Mouse (Mus musculus): Measurements from ENCODE around the gene 2310030G06Rik. TPM values are rescaled to one million over a fixed set of nuclear protein-coding genes. Genes with fewer than 3 reads are reported as not detected.

Gene 2310030G06Rik
- polyA plus RNA-seq, 1 experiment = 15.0 TPM

GRCm38 (mm10) chr9:50753947-50754346 lies 7.6 kb upstream of the 2310030G06Rik start:
- H3K27ac ChIP-seq (ENCODE audit: insufficient read depth, low read depth, low read length) = no peak overlapping the region
- peak overlapping the region; percentile 3; the same call in 1 of the 2 replicates for H3K4me3 ChIP-seq (ENCODE audit: low read depth, low read length)
- TF ChIP-seq POLR2A (IDR thresholded peaks at IDR 0.05; ENCODE audit: low read depth, low read length) = no peak
- no peak for TF ChIP-seq CTCF (IDR thresholded peaks at IDR 0.05; ENCODE audit: extremely low read depth, insufficient read length, insufficient replicate concordance, low read depth, low read length)
- WGBS = 37% methylated on average over 7 of the region's 7 CpGs
- no peaks in the 10 kb centered on the region for H3K4me1 ChIP-seq (ENCODE audit: control insufficient read depth, insufficient read depth, insufficient read length, low read length)
- no peaks in the 10 kb centered on the region for H3K36me3 ChIP-seq (ENCODE audit: control insufficient read depth, insufficient read depth, low read length)
- H3K27me3 ChIP-seq (ENCODE audit: control insufficient read depth, insufficient read depth, low read length) = 0 out of 2 replicates have a peak, but pooled peaks cover 3% of the 10 kb centered on the region

GRCm38 (mm10) chr9:50752784-50753615 lies 6.7 kb upstream of the 2310030G06Rik start:
- no peaks in the 10 kb centered on the region for H3K4me1 ChIP-seq (ENCODE audit: control insufficient read depth, insufficient read depth, insufficient read length, low read length)
- H3K36me3 ChIP-seq (ENCODE audit: control insufficient read depth, insufficient read depth, low read length) = no peaks in the 10 kb centered on the region
- peak overlapping the region; percentile 44 for H3K27ac ChIP-seq (ENCODE audit: insufficient read depth, low read depth, low read length)
- H3K27me3 ChIP-seq (ENCODE audit: control insufficient read depth, insufficient read depth, low read length) = 0 out of 2 replicates have a peak, but pooled peaks cover 3% of the 10 kb centered on the region
- TF ChIP-seq POLR2A (IDR thresholded peaks at IDR 0.05; ENCODE audit: low read depth, low read length) (no peak), CTCF (IDR thresholded peaks at IDR 0.05; ENCODE audit: extremely low read depth, insufficient read length, insufficient replicate concordance, low read depth, low read length) (no peak)
- 48% methylated on average over 17 of the region's 17 CpGs for WGBS
- H3K4me3 ChIP-seq (ENCODE audit: low read depth, low read length) = peak overlapping the region; percentile 54

- no peaks in the 10 kb centered on the region for H3K4me1 ChIP-seq (ENCODE audit: control insufficient read depth, insufficient read depth, insufficient read length, low read length)
- peak within 1 kb of the TSS; percentile 54 for H3K4me3 ChIP-seq (ENCODE audit: low read depth, low read length)
- TF ChIP-seq POLR2A (IDR thresholded peaks at IDR 0.05; ENCODE audit: low read depth, low read length) (no peak), CTCF (IDR thresholded peaks at IDR 0.05; ENCODE audit: extremely low read depth, insufficient read length, insufficient replicate concordance, low read depth, low read length) (no peak)
- WGBS = 80% methylated on average over 14 of the region's 14 CpGs
- 0 out of 2 replicates have a peak, but pooled peaks cover 3% of the 10 kb centered on the region for H3K27me3 ChIP-seq (ENCODE audit: control insufficient read depth, insufficient read depth, low read length)
- no peaks in the 10 kb centered on the region for H3K36me3 ChIP-seq (ENCODE audit: control insufficient read depth, insufficient read depth, low read length)
- H3K27ac ChIP-seq (ENCODE audit: insufficient read depth, low read depth, low read length) = peak within 1 kb of the TSS; percentile 55
These were observed 5.8 kb upstream of the 2310030G06Rik start, which contains the start of gene Hspb2 for GRCm38 (mm10) chr9:50752054-50752602. Hspb2 (minus strand) TSS chr9:50752354.

GRCm38 (mm10) chr9:50751323-50751722 lies 5.0 kb upstream of the 2310030G06Rik start, which contains the start of gene Cryab:
Cryab (plus strand) TSS chr9:50751325.
- 0 out of 2 replicates have a peak, but pooled peaks cover 3% of the 10 kb centered on the region for H3K27me3 ChIP-seq (ENCODE audit: control insufficient read depth, insufficient read depth, low read length)
- TF ChIP-seq CTCF (IDR thresholded peaks at IDR 0.05; ENCODE audit: extremely low read depth, insufficient read length, insufficient replicate concordance, low read depth, low read length) = no peak
- no peak for TF ChIP-seq POLR2A (IDR thresholded peaks at IDR 0.05; ENCODE audit: low read depth, low read length)
- peaks cover 2% of the 10 kb centered on the region; the same call in 1 of the 2 replicates for H3K4me1 ChIP-seq (ENCODE audit: control insufficient read depth, insufficient read depth, insufficient read length, low read length)
- H3K36me3 ChIP-seq (ENCODE audit: control insufficient read depth, insufficient read depth, low read length) = no peaks in the 10 kb centered on the region
- H3K27ac ChIP-seq (ENCODE audit: insufficient read depth, low read depth, low read length) = peak within 1 kb of the TSS; percentile 55; the same call in 1 of the 2 replicates
- 80% methylated on average over 22 of the region's 22 CpGs for WGBS
- peak within 1 kb of the TSS; percentile 37 for H3K4me3 ChIP-seq (ENCODE audit: low read depth, low read length)

GRCm38 (mm10) chr9:50750706-50751105 lies 4.4 kb upstream of the 2310030G06Rik start:
- H3K27me3 ChIP-seq (ENCODE audit: control insufficient read depth, insufficient read depth, low read length) = 0 out of 2 replicates have a peak, but pooled peaks cover 3% of the 10 kb centered on the region
- H3K4me1 ChIP-seq (ENCODE audit: control insufficient read depth, insufficient read depth, insufficient read length, low read length) = peaks cover 2% of the 10 kb centered on the region; the same call in 1 of the 2 replicates
- H3K36me3 ChIP-seq (ENCODE audit: control insufficient read depth, insufficient read depth, low read length) = no peaks in the 10 kb centered on the region
- no peak overlapping the region for H3K27ac ChIP-seq (ENCODE audit: insufficient read depth, low read depth, low read length)
- no peak overlapping the region for H3K4me3 ChIP-seq (ENCODE audit: low read depth, low read length)
- TF ChIP-seq CTCF (IDR thresholded peaks at IDR 0.05; ENCODE audit: extremely low read depth, insufficient read length, insufficient replicate concordance, low read depth, low read length) (no peak), POLR2A (IDR thresholded peaks at IDR 0.05; ENCODE audit: low read depth, low read length) (no peak)
- WGBS = 80% methylated on average over 6 of the region's 6 CpGs

DNA sequence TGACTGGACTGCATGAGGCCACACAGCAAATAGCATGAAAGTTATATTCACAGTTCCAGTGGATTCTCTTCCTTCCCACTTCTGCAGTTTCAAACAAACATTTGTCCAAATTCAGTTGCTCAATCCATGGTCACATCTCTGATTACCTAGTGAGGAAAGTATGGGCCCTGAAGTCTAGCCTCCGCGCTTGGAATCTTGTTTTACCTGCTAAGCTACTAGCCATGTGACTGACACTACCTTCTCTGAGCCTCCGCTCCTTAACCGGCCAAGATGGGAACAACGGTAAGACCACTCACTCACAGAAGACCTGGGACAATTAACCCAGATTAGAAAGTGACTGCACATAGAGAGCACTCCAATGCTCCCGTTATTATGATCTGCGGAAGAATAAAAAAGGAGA lies 530 bp downstream of the 2310030G06Rik start:
- Histone ChIP-seq H3K36me3 (ENCODE audit: control insufficient read depth, insufficient read depth, low read length) (peaks cover 4% of the 10 kb centered on the region; the same call in 1 of the 2 replicates), H3K27me3 (ENCODE audit: control insufficient read depth, insufficient read depth, low read length) (no peaks in the 10 kb centered on the region), H3K27ac (ENCODE audit: insufficient read depth, low read depth, low read length) (peak overlapping the region; percentile 98), H3K4me3 (ENCODE audit: low read depth, low read length) (peak overlapping the region; percentile 92), H3K4me1 (ENCODE audit: control insufficient read depth, insufficient read depth, insufficient read length, low read length) (peaks cover 5% of the 10 kb centered on the region; the same call in 1 of the 2 replicates)
- WGBS = 13% methylated on average over 7 of the region's 7 CpGs
- TF ChIP-seq POLR2A (IDR thresholded peaks at IDR 0.05; ENCODE audit: low read depth, low read length) (no peak), CTCF (IDR thresholded peaks at IDR 0.05; ENCODE audit: extremely low read depth, insufficient read length, insufficient replicate concordance, low read depth, low read length) (no peak)

DNA sequence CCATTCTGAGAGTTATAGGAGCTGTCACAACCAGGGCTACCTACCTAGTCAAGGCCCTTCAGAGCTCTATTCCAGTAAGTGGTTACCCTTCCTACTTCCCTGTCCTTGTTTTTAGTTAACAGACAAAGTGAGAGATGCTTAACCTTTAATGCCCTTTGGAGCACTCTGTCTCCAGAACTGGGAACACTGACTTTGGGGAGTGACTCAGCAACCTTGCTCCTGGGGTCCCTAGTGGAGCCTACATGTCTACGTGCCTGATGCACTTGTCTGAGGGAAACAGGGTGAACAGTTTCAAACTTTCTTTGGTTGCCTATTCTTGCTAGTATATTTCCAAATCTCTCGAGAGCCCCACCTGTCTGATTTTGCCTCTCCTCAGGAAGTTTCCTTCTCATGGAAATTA lies 3.6 kb downstream of the 2310030G06Rik start:
- H3K27me3 ChIP-seq (ENCODE audit: control insufficient read depth, insufficient read depth, low read length) = no peaks in the 10 kb centered on the region
- no peak overlapping the region for H3K27ac ChIP-seq (ENCODE audit: insufficient read depth, low read depth, low read length)
- H3K4me3 ChIP-seq (ENCODE audit: low read depth, low read length) = no peak overlapping the region
- peaks cover 8% of the 10 kb centered on the region; the same call in 1 of the 2 replicates for H3K4me1 ChIP-seq (ENCODE audit: control insufficient read depth, insufficient read depth, insufficient read length, low read length)
- WGBS = 76% methylated on average over 2 of the region's 2 CpGs
- no peak for TF ChIP-seq CTCF (IDR thresholded peaks at IDR 0.05; ENCODE audit: extremely low read depth, insufficient read length, insufficient replicate concordance, low read depth, low read length)
- no peak for TF ChIP-seq POLR2A (IDR thresholded peaks at IDR 0.05; ENCODE audit: low read depth, low read length)
- H3K36me3 ChIP-seq (ENCODE audit: control insufficient read depth, insufficient read depth, low read length) = peaks cover 11% of the 10 kb centered on the region

Measured in small intestine, adult 2 months (tissue).